Mouse (Mus musculus) liver, postnatal 0 days (tissue): ENCODE results near the gene Cyp2s1. TPM values are rescaled to one million over a fixed set of nuclear protein-coding genes. Genes with fewer than 3 reads are reported as not detected.
A peak's percentile ranks its signal among the peaks of the same experiment; 100 is the strongest.

Source experiments
- ATAC-seq: fragments of 200-750 bp; cut with Nextera tagmentation; 2 replicates; pipeline ENCODE4 v1.8.0; 2017; ENCODE audit warnings: mild to moderate bottlenecking, moderate library complexity
- DNase-seq: peaks from one replicate; pipeline ENCODE4 v3.0.0-alpha.2; 2016
- H3K27ac ChIP-seq: fragments of 300-500 bp; sonication (generic); 2 replicates; pipeline ENCODE4 v1.5.1; 2014; ENCODE audit warnings: antibody characterized with exemption, moderate library complexity, mild to moderate bottlenecking, low read depth
- H3K27me3 ChIP-seq: fragments of 300-500 bp; sonication (generic); 2 replicates; pipeline ENCODE4 v1.6.1; 2014; ENCODE audit warnings: low read length, control low read depth, mixed read lengths; ENCODE audit not compliant: insufficient read depth
- H3K36me3 ChIP-seq: fragments of 300-500 bp; sonication (generic); replicated peaks from 2 replicates; pipeline ENCODE4 v1.6.1; 2014; ENCODE audit warnings: mild to moderate bottlenecking, control low read depth, low read length, moderate library complexity, mixed read lengths; ENCODE audit not compliant: insufficient read depth
- H3K4me1 ChIP-seq: fragments of 300-500 bp; sonication (generic); 2 replicates; pipeline ENCODE4 v1.6.1; 2014; ENCODE audit warnings: antibody characterized with exemption, mild to moderate bottlenecking, control low read depth; ENCODE audit not compliant: insufficient read depth
- H3K4me2 ChIP-seq: fragments of 300-500 bp; sonication (generic); 2 replicates; pipeline ENCODE4 v1.6.1; 2014; ENCODE audit warnings: low read depth, mild to moderate bottlenecking, low read length, moderate library complexity, mixed read lengths
- H3K4me3 ChIP-seq: fragments of 300-500 bp; sonication (generic); 2 replicates; pipeline ENCODE4 v1.5.1; 2014; ENCODE audit warnings: low read depth, low read length
- H3K9ac ChIP-seq: fragments of 300-500 bp; sonication (generic); replicated peaks from 2 replicates; pipeline ENCODE4 v1.6.1; 2014; ENCODE audit warnings: mild to moderate bottlenecking, moderate library complexity
- H3K9me3 ChIP-seq: fragments of 300-500 bp; sonication (generic); 2 replicates; pipeline ENCODE4 v1.6.1; 2016; ENCODE audit warnings: mild to moderate bottlenecking, control low read depth, low read length, mixed read lengths
- CTCF ChIP-seq: sonication (generic); IDR thresholded peaks from 2 replicates; pipeline ENCODE4 v1.5.1; 2016; ENCODE audit warnings: antibody characterized with exemption, low read depth
- EP300 ChIP-seq: IDR thresholded peaks from 2 replicates; pipeline ENCODE4 v1.6.1; 2016; ENCODE audit warnings: antibody characterized with exemption, low read depth, mild to moderate bottlenecking
- WGBS: fragments of 180-500 bp; shearing (Covaris S2); extraction: QIAGEN DNeasy Blood & Tissue Kit; methylation state at CpG from one replicate; pipeline ENCODE4 v1.1.7; 2014; ENCODE audit not compliant: insufficient replicate concordance; 5-methylcytosine and 5-hydroxymethylcytosine counted together
- polyA plus RNA-seq: library from polyadenylated mRNA; unstranded; fragments of >200 nt; fragmentation: Nextera tagmentation; extraction: Ambion mirVana; gene quantifications from 2 replicates; pipeline ENCODE4 v1.2.1, GENCODE M21; 2015

Gene Cyp2s1
- polyA plus RNA-seq, 1 experiment from 2014 or later, result 0.92 TPM

DNA sequence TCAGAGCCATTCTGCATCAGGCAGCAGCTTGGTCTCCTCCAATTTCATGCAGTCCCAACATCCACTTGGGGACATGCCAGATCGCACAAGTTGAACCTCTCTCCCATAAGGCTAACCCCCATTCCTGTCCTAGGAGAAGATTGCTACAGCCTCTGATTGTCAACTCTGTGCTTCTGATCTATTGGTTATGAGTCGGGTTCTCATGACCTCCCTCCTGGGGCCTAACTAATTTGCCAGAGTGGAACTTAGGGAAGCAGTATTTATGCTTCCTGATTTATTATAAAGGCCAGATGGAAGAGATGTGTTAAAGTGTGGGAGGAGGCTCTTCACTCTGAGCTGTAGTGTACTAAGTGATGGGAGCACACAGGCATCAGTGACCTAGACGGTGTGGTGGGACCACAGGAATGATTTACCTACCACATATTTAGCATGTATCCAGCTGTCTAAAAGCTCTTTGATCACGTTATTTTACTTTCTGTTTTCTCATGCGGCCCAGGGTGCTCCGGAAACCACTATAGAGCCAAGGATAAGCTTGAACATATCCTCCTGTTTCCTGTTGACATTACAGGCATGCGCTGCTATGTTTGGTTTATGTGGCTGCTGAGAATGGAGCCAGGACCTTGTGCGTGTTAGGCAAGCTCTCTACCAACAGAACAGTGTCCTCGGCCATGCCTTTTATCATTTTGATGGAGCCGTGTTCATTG is 18.6 kb upstream of the Cyp2s1 start:
- no peaks in the 10 kb centered on the region for H3K27me3 ChIP-seq
- ATAC-seq (no peak), DNase-seq (no peak)
- no peak overlapping the region for H3K4me2 ChIP-seq
- H3K4me3 ChIP-seq, result no peak overlapping the region
- no peak overlapping the region for H3K9ac ChIP-seq
- H3K36me3 ChIP-seq, result no peaks in the 10 kb centered on the region
- H3K9me3 ChIP-seq, result no peaks in the 10 kb centered on the region
- no peak for TF ChIP-seq EP300
- TF ChIP-seq CTCF, result no peak
- peak overlapping the region; percentile 34; the same call in 1 of the 2 replicates for H3K27ac ChIP-seq
- 62% methylated on average over 10 of the region's 10 CpGs for WGBS
- H3K4me1 ChIP-seq, result no peaks in the 10 kb centered on the region

DNA sequence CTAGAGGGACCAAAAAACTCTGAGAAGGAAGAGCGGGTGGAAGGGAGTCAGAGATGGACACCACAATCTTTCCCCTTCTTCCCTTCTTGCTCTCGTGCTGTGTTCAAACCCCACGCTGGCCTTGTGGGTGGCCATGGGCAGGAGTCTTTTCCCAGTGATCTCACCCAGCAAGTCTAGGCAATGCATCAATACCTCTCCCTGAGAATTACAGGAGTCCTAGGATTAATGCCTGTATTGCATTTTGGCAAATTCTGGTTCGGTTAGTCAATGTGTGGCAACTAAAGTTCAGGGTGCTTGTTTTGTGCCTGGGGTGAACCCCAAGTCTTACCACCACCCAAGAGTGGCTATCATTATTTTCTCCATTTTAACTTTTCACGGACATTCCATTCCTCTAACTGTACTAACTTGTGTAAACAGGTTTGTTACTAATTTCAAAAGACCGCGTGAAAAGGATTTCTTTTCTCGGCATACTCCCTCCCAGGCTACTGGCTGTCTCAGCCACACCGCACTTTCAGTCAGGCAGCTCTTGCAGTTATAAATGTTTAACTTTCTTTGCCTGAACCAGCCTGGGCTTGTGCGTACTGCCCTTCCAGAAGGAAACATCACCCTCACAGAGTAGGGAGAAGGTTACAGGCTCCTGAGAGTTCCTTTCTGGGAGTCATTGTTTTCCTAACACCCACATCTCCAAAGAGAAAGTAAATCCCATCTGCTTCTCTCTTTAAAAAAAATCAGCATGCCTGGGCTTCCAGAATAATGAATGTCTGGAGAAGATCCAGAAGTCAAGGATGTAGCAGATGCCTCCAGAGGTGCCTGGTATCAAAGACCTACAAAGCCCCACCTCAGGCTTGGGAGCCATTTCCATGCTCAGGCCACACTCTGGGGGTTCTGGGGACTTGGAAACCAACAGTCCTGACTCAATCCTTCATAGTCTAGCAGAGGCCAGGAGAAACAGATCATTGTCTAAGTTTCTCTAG is 15.1 kb upstream of the Cyp2s1 start:
- peak; percentile 61; the same call in 1 of the 2 replicates for ATAC-seq

DNA sequence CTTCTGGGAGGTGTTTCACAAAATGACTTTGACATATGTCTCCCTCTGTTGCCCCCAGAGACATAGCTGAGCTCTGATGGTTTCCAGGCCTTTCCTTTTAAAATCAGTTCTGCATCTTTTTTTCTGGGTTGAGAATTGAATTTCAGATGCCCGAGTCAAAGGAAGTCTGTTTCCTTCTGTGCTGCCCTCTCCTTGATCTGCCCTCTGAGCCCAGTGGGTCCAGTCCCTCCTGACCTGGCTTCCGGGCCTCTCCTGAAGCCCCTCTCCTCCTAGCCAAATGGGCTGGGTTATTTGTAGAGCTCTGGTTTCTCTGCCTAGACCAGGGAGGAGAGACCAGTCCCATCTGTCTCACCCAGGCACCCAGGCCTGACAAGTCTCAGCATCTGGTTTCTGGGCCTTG is 13.5 kb upstream of the Cyp2s1 start:
- 48% methylated on average over 2 of the region's 2 CpGs for WGBS
- Histone ChIP-seq H3K4me3 (no peak overlapping the region), H3K27ac (no peak overlapping the region), H3K9me3 (no peaks in the 10 kb centered on the region), H3K27me3 (no peaks in the 10 kb centered on the region), H3K36me3 (no peaks in the 10 kb centered on the region), H3K9ac (no peak overlapping the region), H3K4me2 (no peak overlapping the region), H3K4me1 (peaks cover 3% of the 10 kb centered on the region; the same call in 1 of the 2 replicates)
- no peak for TF ChIP-seq CTCF
- TF ChIP-seq EP300, result no peak
- no peak for ATAC-seq
- DNase-seq, result no peak

More for the DNA sequence above, 15.1 kb upstream of the Cyp2s1 start:
- Histone ChIP-seq H3K27me3 (no peaks in the 10 kb centered on the region), H3K27ac (0 out of 2 replicates have a peak overlapping the region, but pooled peaks have one; percentile 16), H3K4me1 (peaks cover 1% of the 10 kb centered on the region; the same call in 1 of the 2 replicates), H3K36me3 (no peaks in the 10 kb centered on the region), H3K4me3 (no peak overlapping the region), H3K9ac (no peak overlapping the region), H3K4me2 (no peak overlapping the region), H3K9me3 (no peaks in the 10 kb centered on the region)
- no peak for DNase-seq
- no peak for TF ChIP-seq CTCF
- TF ChIP-seq EP300, result no peak
- 64% methylated on average over 10 of the region's 10 CpGs for WGBS

DNA sequence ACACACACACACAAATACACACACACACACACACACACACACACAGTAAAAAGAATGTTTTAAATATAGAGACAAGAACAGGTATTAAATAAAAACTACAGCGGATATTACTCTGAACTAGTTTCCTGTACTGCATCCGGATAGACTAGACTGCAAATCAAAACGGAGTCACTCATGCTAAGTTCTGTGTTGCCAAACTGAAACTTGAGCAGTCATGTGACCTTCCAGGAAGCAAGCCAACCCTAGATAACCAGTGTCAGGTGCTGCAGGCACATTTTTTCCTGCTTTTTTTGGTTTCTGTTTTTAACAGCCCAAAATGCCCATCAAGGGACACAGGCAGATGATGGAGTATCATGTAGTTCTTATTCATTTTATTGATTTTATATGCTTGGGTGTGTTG is 10.5 kb upstream of the Cyp2s1 start:
- Histone ChIP-seq H3K4me2 (no peak overlapping the region), H3K9me3 (no peaks in the 10 kb centered on the region), H3K4me3 (no peak overlapping the region), H3K36me3 (no peaks in the 10 kb centered on the region), H3K4me1 (peaks cover 3% of the 10 kb centered on the region; the same call in 1 of the 2 replicates), H3K27ac (no peak overlapping the region), H3K27me3 (no peaks in the 10 kb centered on the region), H3K9ac (no peak overlapping the region)
- WGBS, result 20% methylated on average over 3 of the region's 3 CpGs
- DNase-seq, result peak; percentile 38
- TF ChIP-seq CTCF, result no peak
- TF ChIP-seq EP300, result peak; percentile 18; the same call in 1 of the 2 replicates
- ATAC-seq, result peak; percentile 78

DNA sequence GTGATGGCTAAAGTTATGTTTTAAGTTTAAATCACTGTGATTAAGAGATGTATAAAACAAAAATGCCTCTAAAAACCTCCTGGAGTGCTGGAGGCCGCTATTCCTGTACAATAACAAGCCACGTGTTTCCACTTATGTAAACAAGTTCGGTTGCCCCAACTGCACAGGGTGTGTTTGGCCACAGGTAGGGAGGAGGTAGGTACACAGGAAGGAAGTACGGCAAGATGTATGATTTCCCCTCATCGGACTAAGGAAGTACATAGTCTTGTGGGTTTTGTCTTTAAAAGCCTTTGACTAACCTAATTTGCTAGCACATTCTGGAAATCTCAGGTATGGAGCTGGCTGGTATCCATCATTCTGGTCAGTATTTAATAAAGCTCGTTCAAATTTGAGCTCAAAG is 9.3 kb upstream of the Cyp2s1 start:
- WGBS, result 33% methylated on average over 6 of the region's 6 CpGs
- TF ChIP-seq CTCF, result no peak
- TF ChIP-seq EP300, result no peak
- Histone ChIP-seq H3K4me1 (peaks cover 3% of the 10 kb centered on the region; the same call in 1 of the 2 replicates), H3K9ac (no peak overlapping the region), H3K4me2 (no peak overlapping the region), H3K9me3 (no peaks in the 10 kb centered on the region), H3K36me3 (no peaks in the 10 kb centered on the region), H3K27ac (no peak overlapping the region), H3K4me3 (no peak overlapping the region), H3K27me3 (no peaks in the 10 kb centered on the region)
- DNase-seq (no peak), ATAC-seq (no peak)

DNA sequence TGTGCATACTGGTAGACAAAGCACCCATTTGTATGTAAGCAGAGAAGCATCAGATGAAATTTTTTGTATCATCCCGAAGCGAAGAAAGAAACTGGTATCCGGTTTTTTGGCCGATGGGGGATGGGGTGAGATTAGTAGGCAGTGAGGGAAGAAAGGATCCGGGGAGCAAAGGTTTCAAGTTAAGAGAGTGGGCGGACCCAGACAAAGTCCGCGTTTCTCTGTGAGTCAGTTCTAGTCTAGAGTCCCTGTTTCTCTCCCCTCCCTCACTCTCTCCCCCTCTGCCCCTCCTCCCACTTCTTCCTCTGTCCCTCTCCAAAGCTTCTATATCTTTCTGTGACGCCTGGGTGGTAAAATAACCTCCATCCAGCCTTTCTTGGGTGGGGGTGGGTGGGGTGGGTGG is 8.3 kb upstream of the Cyp2s1 start:
- peaks cover 3% of the 10 kb centered on the region; the same call in 1 of the 2 replicates for H3K4me1 ChIP-seq
- H3K4me3 ChIP-seq, result no peak overlapping the region
- no peaks in the 10 kb centered on the region for H3K27me3 ChIP-seq
- H3K27ac ChIP-seq, result no peak overlapping the region
- no peaks in the 10 kb centered on the region for H3K36me3 ChIP-seq
- WGBS, result 54% methylated on average over 9 of the region's 9 CpGs
- no peaks in the 10 kb centered on the region for H3K9me3 ChIP-seq
- no peak overlapping the region for H3K4me2 ChIP-seq
- no peak overlapping the region for H3K9ac ChIP-seq
- no peak for ATAC-seq
- DNase-seq, result no peak
- TF ChIP-seq EP300 (no peak), CTCF (no peak)
